Mouse (Mus musculus) lung, postnatal 0 days (tissue): ENCODE results near the gene Srsf10.

Experiments used
- CTCF ChIP-seq: IDR thresholded peaks from 2 replicates; pipeline ENCODE4 v1.5.1; 2016; ENCODE audit warnings: antibody characterized with exemption, mild to moderate bottlenecking
- EP300 ChIP-seq: IDR thresholded peaks from 2 replicates; pipeline ENCODE4 v1.6.1; 2016; ENCODE audit warnings: antibody characterized with exemption, mild to moderate bottlenecking, control low read depth

DNA sequence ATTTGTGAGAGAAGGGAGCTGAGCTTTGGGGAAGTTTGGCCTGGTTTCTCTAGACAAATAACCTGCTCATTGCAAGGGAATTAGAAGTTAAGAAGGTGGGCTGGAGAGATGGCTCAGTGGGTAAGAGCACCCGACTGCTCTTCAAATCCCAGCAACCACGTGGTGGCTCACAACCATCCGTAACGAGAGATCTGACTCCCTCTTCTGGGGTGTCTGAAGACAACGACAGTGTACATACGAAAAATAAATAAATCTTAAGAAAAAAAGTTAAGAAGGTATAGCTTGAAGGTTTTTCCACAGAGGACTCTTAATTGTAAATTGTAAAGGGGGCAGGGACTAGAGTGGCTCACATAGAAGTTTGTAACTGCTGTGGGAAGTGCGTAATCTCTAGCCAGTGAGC is 20.0 kb downstream of the Srsf10 start:
- TF ChIP-seq CTCF (0 out of 2 replicates have a peak, but pooled peaks have one; percentile 11), EP300 (no peak)
